Mouse (Mus musculus): ENCODE results near the gene Gnas. TPM values are rescaled to one million over a fixed set of nuclear protein-coding genes. Genes with fewer than 3 reads are reported as not detected.

Gene Gnas
- polyA plus RNA-seq, 1 experiment: 139 TPM

- H3K27me3 ChIP-seq (ENCODE audit: control insufficient read depth, insufficient read depth, low read length): no peaks in the 10 kb centered on the region; the same call in 1 of the 2 replicates
- peak overlapping the region; percentile 57 for H3K4me3 ChIP-seq (ENCODE audit: control insufficient read depth, low read depth, low read length)
- TF ChIP-seq POLR2A (IDR thresholded peaks at IDR 0.05; ENCODE audit: control insufficient read depth, low read depth, low read length): no peak
- no peak for TF ChIP-seq CTCF (IDR thresholded peaks at IDR 0.05; ENCODE audit: control insufficient read depth, insufficient read depth, insufficient replicate concordance, low read depth, low read length)
- H3K36me3 ChIP-seq (ENCODE audit: control insufficient read depth, insufficient read depth, low read length): no peaks in the 10 kb centered on the region
- H3K27ac ChIP-seq (ENCODE audit: control insufficient read depth, insufficient read depth, low read depth, low read length): no peak overlapping the region
- peaks cover 18% of the 10 kb centered on the region for H3K4me1 ChIP-seq (ENCODE audit: control insufficient read depth, insufficient read depth, low read length)
Observed at GRCm38 (mm10) chr2:174299771-174300160, 15.6 kb downstream of the Gnas start.

GRCm38 (mm10) chr2:174300186-174300585 lies 16.1 kb downstream of the Gnas start:
- H3K36me3 ChIP-seq (ENCODE audit: control insufficient read depth, insufficient read depth, low read length): no peaks in the 10 kb centered on the region
- H3K27ac ChIP-seq (ENCODE audit: control insufficient read depth, insufficient read depth, low read depth, low read length): no peak overlapping the region
- peaks cover 18% of the 10 kb centered on the region for H3K4me1 ChIP-seq (ENCODE audit: control insufficient read depth, insufficient read depth, low read length)
- TF ChIP-seq POLR2A (IDR thresholded peaks at IDR 0.05; ENCODE audit: control insufficient read depth, low read depth, low read length) (no peak), CTCF (IDR thresholded peaks at IDR 0.05; ENCODE audit: control insufficient read depth, insufficient read depth, insufficient replicate concordance, low read depth, low read length) (no peak)
- no peaks in the 10 kb centered on the region; the same call in 1 of the 2 replicates for H3K27me3 ChIP-seq (ENCODE audit: control insufficient read depth, insufficient read depth, low read length)
- peak overlapping the region; percentile 57 for H3K4me3 ChIP-seq (ENCODE audit: control insufficient read depth, low read depth, low read length)

- H3K4me3 ChIP-seq (ENCODE audit: control insufficient read depth, low read depth, low read length): peak overlapping the region; percentile 57
- no peak for TF ChIP-seq POLR2A (IDR thresholded peaks at IDR 0.05; ENCODE audit: control insufficient read depth, low read depth, low read length)
- no peak for TF ChIP-seq CTCF (IDR thresholded peaks at IDR 0.05; ENCODE audit: control insufficient read depth, insufficient read depth, insufficient replicate concordance, low read depth, low read length)
Observed at GRCm38 (mm10) chr2:174300666-174301065, 16.5 kb downstream of the Gnas start.

GRCm38 (mm10) chr2:174302526-174302925 lies 18.4 kb downstream of the Gnas start:
- Histone ChIP-seq H3K27me3 (ENCODE audit: control insufficient read depth, insufficient read depth, low read length) (no peaks in the 10 kb centered on the region; the same call in 1 of the 2 replicates), H3K4me1 (ENCODE audit: control insufficient read depth, insufficient read depth, low read length) (peaks cover 11% of the 10 kb centered on the region), H3K4me3 (ENCODE audit: control insufficient read depth, low read depth, low read length) (no peak overlapping the region), H3K27ac (ENCODE audit: control insufficient read depth, insufficient read depth, low read depth, low read length) (no peak overlapping the region), H3K36me3 (ENCODE audit: control insufficient read depth, insufficient read depth, low read length) (no peaks in the 10 kb centered on the region)
- no peak for TF ChIP-seq POLR2A (IDR thresholded peaks at IDR 0.05; ENCODE audit: control insufficient read depth, low read depth, low read length)

More at GRCm38 (mm10) chr2:174300666-174301065, 16.5 kb downstream of the Gnas start:
- H3K36me3 ChIP-seq (ENCODE audit: control insufficient read depth, insufficient read depth, low read length): no peaks in the 10 kb centered on the region
- no peaks in the 10 kb centered on the region; the same call in 1 of the 2 replicates for H3K27me3 ChIP-seq (ENCODE audit: control insufficient read depth, insufficient read depth, low read length)
- no peak overlapping the region for H3K27ac ChIP-seq (ENCODE audit: control insufficient read depth, insufficient read depth, low read depth, low read length)
- H3K4me1 ChIP-seq (ENCODE audit: control insufficient read depth, insufficient read depth, low read length): peaks cover 18% of the 10 kb centered on the region

GRCm38 (mm10) chr2:174305646-174306045 lies 21.5 kb downstream of the Gnas start:
- H3K27me3 ChIP-seq (ENCODE audit: control insufficient read depth, insufficient read depth, low read length): no peaks in the 10 kb centered on the region
- H3K27ac ChIP-seq (ENCODE audit: control insufficient read depth, insufficient read depth, low read depth, low read length): no peak overlapping the region

GRCm38 (mm10) chr2:174307903-174308302 lies 23.8 kb downstream of the Gnas start:
- Histone ChIP-seq H3K4me1 (ENCODE audit: control insufficient read depth, insufficient read depth, low read length) (no peaks in the 10 kb centered on the region), H3K27me3 (ENCODE audit: control insufficient read depth, insufficient read depth, low read length) (no peaks in the 10 kb centered on the region), H3K36me3 (ENCODE audit: control insufficient read depth, insufficient read depth, low read length) (no peaks in the 10 kb centered on the region), H3K27ac (ENCODE audit: control insufficient read depth, insufficient read depth, low read depth, low read length) (no peak overlapping the region), H3K4me3 (ENCODE audit: control insufficient read depth, low read depth, low read length) (no peak overlapping the region)
- TF ChIP-seq CTCF (IDR thresholded peaks at IDR 0.05; ENCODE audit: control insufficient read depth, insufficient read depth, insufficient replicate concordance, low read depth, low read length) (no peak), POLR2A (IDR thresholded peaks at IDR 0.05; ENCODE audit: control insufficient read depth, low read depth, low read length) (no peak)

More at GRCm38 (mm10) chr2:174305646-174306045, 21.5 kb downstream of the Gnas start:
- Histone ChIP-seq H3K4me3 (ENCODE audit: control insufficient read depth, low read depth, low read length) (no peak overlapping the region), H3K36me3 (ENCODE audit: control insufficient read depth, insufficient read depth, low read length) (no peaks in the 10 kb centered on the region), H3K4me1 (ENCODE audit: control insufficient read depth, insufficient read depth, low read length) (no peaks in the 10 kb centered on the region; the same call in 1 of the 2 replicates)
- TF ChIP-seq CTCF (IDR thresholded peaks at IDR 0.05; ENCODE audit: control insufficient read depth, insufficient read depth, insufficient replicate concordance, low read depth, low read length) (no peak), POLR2A (IDR thresholded peaks at IDR 0.05; ENCODE audit: control insufficient read depth, low read depth, low read length) (no peak)

- no peak overlapping the region for H3K4me3 ChIP-seq (ENCODE audit: control insufficient read depth, low read depth, low read length)
- H3K4me1 ChIP-seq (ENCODE audit: control insufficient read depth, insufficient read depth, low read length): no peaks in the 10 kb centered on the region
- H3K27me3 ChIP-seq (ENCODE audit: control insufficient read depth, insufficient read depth, low read length): no peaks in the 10 kb centered on the region
- TF ChIP-seq CTCF (IDR thresholded peaks at IDR 0.05; ENCODE audit: control insufficient read depth, insufficient read depth, insufficient replicate concordance, low read depth, low read length) (no peak; the same call in 1 of the 2 replicates), POLR2A (IDR thresholded peaks at IDR 0.05; ENCODE audit: control insufficient read depth, low read depth, low read length) (no peak)
- no peak overlapping the region for H3K27ac ChIP-seq (ENCODE audit: control insufficient read depth, insufficient read depth, low read depth, low read length)
- no peaks in the 10 kb centered on the region for H3K36me3 ChIP-seq (ENCODE audit: control insufficient read depth, insufficient read depth, low read length)
Observed at GRCm38 (mm10) chr2:174310913-174311514, 26.9 kb downstream of the Gnas start.
